Mouse (Mus musculus): Measurements from ENCODE around the gene Slco4a1. TPM values are rescaled to one million over a fixed set of nuclear protein-coding genes. Genes with fewer than 3 reads are reported as not detected.

Gene Slco4a1
- total RNA-seq, 1 experiment, result 14.7 TPM

DNA sequence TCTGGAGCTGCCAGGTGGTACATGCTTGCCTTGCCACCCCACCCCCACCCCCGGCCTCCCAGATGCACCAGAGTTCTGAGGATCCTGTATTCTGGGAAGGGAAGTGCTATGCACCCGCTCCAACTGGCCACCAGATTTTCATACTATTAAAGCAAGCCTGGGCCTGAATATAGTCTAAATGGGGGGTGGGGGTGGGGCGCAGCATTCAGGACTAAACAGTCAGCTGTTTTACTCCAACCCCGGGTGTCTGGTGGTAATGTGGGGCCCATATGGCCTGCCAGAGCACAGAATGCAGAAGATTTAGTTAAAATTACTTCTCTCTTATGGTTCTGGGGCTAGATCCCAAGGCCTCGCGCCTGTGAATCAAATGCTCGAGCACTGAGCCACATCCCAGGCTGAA is 22.7 kb upstream of the Slco4a1 start:
- no peak overlapping the region for H3K4me3 ChIP-seq (ENCODE audit: insufficient read depth in 1 of 2, low read depth in 1 of 2, low read length in 2 of 2, poor library complexity in 1 of 2, severe bottlenecking in 1 of 2)
- TF ChIP-seq ZNF384 (IDR thresholded peaks at IDR 0.05; ENCODE audit: low read depth, low read length) (no peak), CHD2 (IDR thresholded peaks at IDR 0.05; ENCODE audit: low read depth, low read length) (no peak), MAFK (IDR thresholded peaks at IDR 0.05; ENCODE audit: insufficient read depth, low read depth, low read length) (no peak), ZC3H11A (IDR thresholded peaks at IDR 0.05; ENCODE audit: borderline replicate concordance, low read depth, low read length) (no peak), HCFC1 (IDR thresholded peaks at IDR 0.05; ENCODE audit: borderline replicate concordance, insufficient read depth, low read length) (no peak)
- no peaks in the 10 kb centered on the region for H3K9me3 ChIP-seq (ENCODE audit: control insufficient read depth, insufficient read depth, low read depth, low read length)
- H3K9ac ChIP-seq (ENCODE audit: insufficient read depth, low read depth, low read length, poor library complexity, severe bottlenecking), result no peak overlapping the region
- H3K27ac ChIP-seq (ENCODE audit: insufficient read depth, low read depth, low read length, poor library complexity, severe bottlenecking), result no peak overlapping the region
- peaks cover 0 to 4% of the 10 kb centered on the region in 2 experiments; a peak in 1 of 4 replicates for H3K4me1 ChIP-seq (ENCODE audit: control insufficient read depth in 2 of 2, insufficient read depth in 2 of 2, low read length in 2 of 2, poor library complexity in 1 of 2)
- in situ Hi-C loops (cut with MboI; ENCODE audit: low sequenced_read_pairs in 2 of 2, unreplicated experiment in 2 of 2), result no loop called here
- H3K36me3 ChIP-seq (ENCODE audit: control insufficient read depth, insufficient read depth, low read length, poor library complexity, severe bottlenecking), result no peaks in the 10 kb centered on the region
- DNase-seq (ENCODE audit: low read depth, low spot score), result no peak

DNA sequence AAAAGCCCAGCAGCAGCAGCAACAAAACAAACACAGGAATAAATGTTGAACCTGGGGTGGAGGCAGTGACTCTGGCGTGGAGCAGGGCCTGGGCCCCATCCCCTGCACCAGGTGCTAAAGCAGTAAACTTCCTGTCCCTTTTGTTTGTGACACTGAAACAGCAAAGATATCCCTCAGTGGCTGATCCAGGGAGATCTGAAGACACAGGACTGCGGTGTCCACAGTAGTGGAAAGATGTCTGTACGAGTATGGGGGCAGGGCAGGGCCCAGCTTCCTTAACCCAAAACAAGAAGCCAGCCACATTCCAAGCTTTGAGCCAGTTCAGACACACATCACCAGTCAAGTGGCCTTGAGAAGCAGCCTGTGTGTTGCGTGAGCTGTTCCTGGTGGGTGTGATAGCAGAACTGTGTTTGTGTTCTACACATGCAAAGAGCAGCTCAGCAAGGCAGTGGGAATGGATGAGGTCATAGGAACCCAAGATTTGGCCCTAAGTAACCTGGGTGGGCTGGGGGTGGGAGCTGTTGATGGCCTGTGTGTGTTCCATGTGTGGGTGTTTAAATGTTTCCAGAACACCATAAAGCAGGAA is 20.6 kb upstream of the Slco4a1 start:
- Histone ChIP-seq H3K4me1 (ENCODE audit: control insufficient read depth in 2 of 2, insufficient read depth in 2 of 2, low read length in 2 of 2, poor library complexity in 1 of 2) (peaks cover 0 to 5% of the 10 kb centered on the region in 2 experiments; a peak in 2 of 4 replicates), H3K36me3 (ENCODE audit: control insufficient read depth, insufficient read depth, low read length, poor library complexity, severe bottlenecking) (no peaks in the 10 kb centered on the region), H3K27ac (ENCODE audit: insufficient read depth, low read depth, low read length, poor library complexity, severe bottlenecking) (no peak overlapping the region), H3K9me3 (ENCODE audit: control insufficient read depth, insufficient read depth, low read depth, low read length) (no peaks in the 10 kb centered on the region), H3K4me3 (ENCODE audit: insufficient read depth in 1 of 2, low read depth in 1 of 2, low read length in 2 of 2, poor library complexity in 1 of 2, severe bottlenecking in 1 of 2) (no peak overlapping the region), H3K9ac (ENCODE audit: insufficient read depth, low read depth, low read length, poor library complexity, severe bottlenecking) (no peak overlapping the region)
- in situ Hi-C loops (cut with MboI; ENCODE audit: low sequenced_read_pairs in 2 of 2, unreplicated experiment in 2 of 2), result no loop called here
- DNase-seq (ENCODE audit: low read depth, low spot score), result no peak
- TF ChIP-seq HCFC1 (IDR thresholded peaks at IDR 0.05; ENCODE audit: borderline replicate concordance, insufficient read depth, low read length) (no peak), ZNF384 (IDR thresholded peaks at IDR 0.05; ENCODE audit: low read depth, low read length) (no peak), ZC3H11A (IDR thresholded peaks at IDR 0.05; ENCODE audit: borderline replicate concordance, low read depth, low read length) (no peak), CHD2 (IDR thresholded peaks at IDR 0.05; ENCODE audit: low read depth, low read length) (no peak), MAFK (IDR thresholded peaks at IDR 0.05; ENCODE audit: insufficient read depth, low read depth, low read length) (no peak)

DNA sequence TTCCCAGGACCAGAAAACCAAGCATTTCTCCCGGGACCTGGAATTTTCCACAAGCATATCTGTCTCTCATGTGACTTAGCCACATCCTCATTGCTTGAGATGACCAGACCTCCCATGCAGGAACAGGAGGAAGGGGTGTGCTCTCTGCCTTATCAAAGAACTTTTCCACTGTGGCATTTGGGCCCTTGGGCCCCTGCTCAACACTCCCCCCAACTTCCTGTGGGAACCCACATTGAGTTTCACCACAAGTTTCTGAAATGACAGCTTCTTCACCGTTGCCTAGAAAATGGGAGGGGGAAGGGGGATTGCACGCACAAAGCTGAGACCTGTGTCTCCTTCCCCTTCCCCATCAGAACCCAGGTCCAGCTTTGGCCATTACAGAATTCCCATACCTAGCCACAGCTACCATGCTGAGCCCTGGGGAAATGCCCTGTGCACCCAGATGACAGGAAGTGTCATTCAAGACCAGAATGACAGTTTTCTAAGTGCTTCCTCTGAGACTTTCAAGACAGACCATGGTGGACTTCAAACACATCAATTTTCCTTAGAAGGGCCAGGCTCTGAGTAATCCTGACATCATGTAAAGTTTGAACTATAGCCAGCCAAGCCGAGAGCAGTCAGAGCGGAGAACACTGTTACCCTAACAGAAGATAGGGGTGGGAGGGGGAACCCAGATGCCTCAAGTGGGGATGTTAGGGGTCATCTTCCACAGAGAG is 18.7 kb upstream of the Slco4a1 start:
- H3K27ac ChIP-seq (ENCODE audit: insufficient read depth, low read depth, low read length, poor library complexity, severe bottlenecking), result no peak overlapping the region
- H3K4me1 ChIP-seq (ENCODE audit: control insufficient read depth in 2 of 2, insufficient read depth in 2 of 2, low read length in 2 of 2, poor library complexity in 1 of 2), result peaks cover 0 to 10% of the 10 kb centered on the region in 2 experiments; a peak in 2 of 4 replicates
- in situ Hi-C loops (cut with MboI; ENCODE audit: low sequenced_read_pairs in 2 of 2, unreplicated experiment in 2 of 2), result no loop called here

DNA sequence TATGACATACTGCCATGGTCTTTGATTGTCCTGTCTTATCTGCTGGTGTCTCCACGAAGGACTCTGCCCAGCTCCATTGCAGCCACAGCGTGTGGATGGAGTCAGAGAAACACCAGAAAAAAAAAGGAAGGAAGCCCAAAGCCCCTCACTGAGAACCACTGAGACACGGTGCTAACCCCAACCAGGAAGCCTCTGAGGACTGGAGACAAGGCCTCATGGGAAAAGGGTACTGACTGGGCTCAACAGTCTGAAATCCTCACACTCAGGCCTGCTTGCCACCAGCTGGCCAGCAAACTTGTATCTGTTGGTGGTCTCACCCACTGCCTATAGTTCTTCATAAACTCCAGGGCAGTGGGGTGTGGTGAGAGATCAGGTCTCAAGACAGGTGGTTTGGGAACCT is 16.3 kb upstream of the Slco4a1 start:
- Histone ChIP-seq H3K4me1 (ENCODE audit: control insufficient read depth in 2 of 2, insufficient read depth in 2 of 2, low read length in 2 of 2, poor library complexity in 1 of 2) (peaks cover 0 to 9% of the 10 kb centered on the region in 2 experiments; a peak in 2 of 4 replicates), H3K36me3 (ENCODE audit: control insufficient read depth, insufficient read depth, low read length, poor library complexity, severe bottlenecking) (no peaks in the 10 kb centered on the region), H3K4me3 (ENCODE audit: insufficient read depth in 1 of 2, low read depth in 1 of 2, low read length in 2 of 2, poor library complexity in 1 of 2, severe bottlenecking in 1 of 2) (no peak overlapping the region), H3K9me3 (ENCODE audit: control insufficient read depth, insufficient read depth, low read depth, low read length) (no peaks in the 10 kb centered on the region), H3K27ac (ENCODE audit: insufficient read depth, low read depth, low read length, poor library complexity, severe bottlenecking) (no peak overlapping the region), H3K9ac (ENCODE audit: insufficient read depth, low read depth, low read length, poor library complexity, severe bottlenecking) (no peak overlapping the region)
- in situ Hi-C loops (cut with MboI; ENCODE audit: low sequenced_read_pairs in 2 of 2, unreplicated experiment in 2 of 2), result no loop called here
- no peak for DNase-seq (ENCODE audit: low read depth, low spot score)
- TF ChIP-seq HCFC1 (IDR thresholded peaks at IDR 0.05; ENCODE audit: borderline replicate concordance, insufficient read depth, low read length), result no peak
- TF ChIP-seq CHD2 (IDR thresholded peaks at IDR 0.05; ENCODE audit: low read depth, low read length), result no peak
- TF ChIP-seq ZC3H11A (IDR thresholded peaks at IDR 0.05; ENCODE audit: borderline replicate concordance, low read depth, low read length), result no peak
- no peak for TF ChIP-seq MAFK (IDR thresholded peaks at IDR 0.05; ENCODE audit: insufficient read depth, low read depth, low read length)
- TF ChIP-seq ZNF384 (IDR thresholded peaks at IDR 0.05; ENCODE audit: low read depth, low read length), result no peak

More for the DNA sequence above, 18.7 kb upstream of the Slco4a1 start:
- H3K36me3 ChIP-seq (ENCODE audit: control insufficient read depth, insufficient read depth, low read length, poor library complexity, severe bottlenecking), result no peaks in the 10 kb centered on the region
- TF ChIP-seq ZC3H11A (IDR thresholded peaks at IDR 0.05; ENCODE audit: borderline replicate concordance, low read depth, low read length) (no peak), MAFK (IDR thresholded peaks at IDR 0.05; ENCODE audit: insufficient read depth, low read depth, low read length) (no peak), CHD2 (IDR thresholded peaks at IDR 0.05; ENCODE audit: low read depth, low read length) (no peak), HCFC1 (IDR thresholded peaks at IDR 0.05; ENCODE audit: borderline replicate concordance, insufficient read depth, low read length) (no peak), ZNF384 (IDR thresholded peaks at IDR 0.05; ENCODE audit: low read depth, low read length) (no peak)
- no peak for DNase-seq (ENCODE audit: low read depth, low spot score)
- no peak overlapping the region for H3K4me3 ChIP-seq (ENCODE audit: insufficient read depth in 1 of 2, low read depth in 1 of 2, low read length in 2 of 2, poor library complexity in 1 of 2, severe bottlenecking in 1 of 2)
- H3K9me3 ChIP-seq (ENCODE audit: control insufficient read depth, insufficient read depth, low read depth, low read length), result no peaks in the 10 kb centered on the region
- H3K9ac ChIP-seq (ENCODE audit: insufficient read depth, low read depth, low read length, poor library complexity, severe bottlenecking), result no peak overlapping the region

Data from ES-E14 (cell line).